Mouse (Mus musculus) stomach, embryonic 14.5 days (tissue): ENCODE results near the gene Slc1a5. TPM values are rescaled to one million over a fixed set of nuclear protein-coding genes. Genes with fewer than 3 reads are reported as not detected.

Experiments used
- ATAC-seq: fragments of 200-750 bp; cut with Nextera tagmentation; 2 replicates; pipeline ENCODE4 v1.8.0; 2017; ENCODE audit warnings: low read depth, moderate TSS enrichment; ENCODE audit not compliant: insufficient number of reproducible peaks, insufficient read depth, low FRiP score
- H3K27ac ChIP-seq: fragments of 300-500 bp; sonication (generic); 2 replicates; pipeline ENCODE4 v1.5.1; 2014; ENCODE audit warnings: mild to moderate bottlenecking, low read length, moderate library complexity, mixed read lengths
- H3K27me3 ChIP-seq: fragments of 300-500 bp; sonication (generic); 2 replicates; pipeline ENCODE4 v1.6.1; 2014; ENCODE audit warnings: low read length, control low read depth, mixed read lengths; ENCODE audit not compliant: control insufficient read depth, insufficient read depth
- H3K36me3 ChIP-seq: fragments of 300-500 bp; sonication (generic); 2 replicates; pipeline ENCODE4 v1.6.1; 2014; ENCODE audit warnings: mild to moderate bottlenecking, control low read depth, low read length, moderate library complexity, mixed read lengths; ENCODE audit not compliant: control insufficient read depth, insufficient read depth
- H3K4me1 ChIP-seq: fragments of 300-500 bp; sonication (generic); 2 replicates; pipeline ENCODE4 v1.6.1; 2014; ENCODE audit warnings: low read length, control low read depth, mixed read lengths; ENCODE audit not compliant: control insufficient read depth, insufficient read depth
- H3K4me2 ChIP-seq: fragments of 300-500 bp; sonication (generic); replicated peaks from 2 replicates; pipeline ENCODE4 v1.6.1; 2014; ENCODE audit warnings: low read depth, low read length, control low read depth
- H3K4me3 ChIP-seq: fragments of 300-500 bp; sonication (generic); 2 replicates; pipeline ENCODE4 v1.5.1; 2014; ENCODE audit warnings: low read depth, low read length, control low read depth
- H3K9ac ChIP-seq: fragments of 300-500 bp; sonication (generic); replicated peaks from 2 replicates; pipeline ENCODE4 v1.6.1; 2014; ENCODE audit warnings: low read depth, mild to moderate bottlenecking, control low read depth, low read length, moderate library complexity, mixed read lengths
- H3K9me3 ChIP-seq: fragments of 300-500 bp; sonication (generic); 2 replicates; pipeline ENCODE4 v1.6.1; 2016; ENCODE audit warnings: low read depth, low read length, control low read depth; ENCODE audit not compliant: control insufficient read depth
- WGBS: fragments of 180-500 bp; shearing (Covaris S2); extraction: QIAGEN DNeasy Blood & Tissue Kit; methylation state at CpG from one replicate; pipeline ENCODE4 v1.1.7; 2014; 5-methylcytosine and 5-hydroxymethylcytosine counted together
- polyA plus RNA-seq: library from polyadenylated mRNA; unstranded; fragments of >200 nt; fragmentation: Nextera tagmentation; extraction: Ambion mirVana; gene quantifications from 2 replicates; pipeline ENCODE4 v1.2.1, GENCODE M21; 2014

Gene Slc1a5
- polyA plus RNA-seq, 1 experiment from 2014 or later, result 36.7 TPM

DNA sequence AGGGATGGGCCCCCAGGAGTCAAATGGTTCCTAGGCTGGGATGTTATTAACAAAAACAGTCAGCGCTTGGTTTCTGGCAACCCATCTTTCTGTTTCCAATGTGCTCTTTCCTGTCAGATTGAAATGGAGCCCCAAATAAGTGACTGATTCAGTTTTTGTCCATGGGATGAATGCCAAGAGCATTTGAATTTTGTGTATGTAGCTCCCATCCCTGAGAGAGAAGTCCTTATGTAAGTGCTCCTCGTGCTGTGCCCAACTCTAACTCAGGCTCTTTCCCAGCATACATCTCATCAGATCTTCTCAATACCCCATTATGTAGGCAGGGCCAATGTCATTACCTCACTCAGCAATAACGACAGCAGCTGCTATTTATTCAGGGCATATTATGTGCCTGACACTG is 36.6 kb downstream of the Slc1a5 start:
- WGBS, result 46% methylated on average over 3 of the region's 3 CpGs
- no peaks in the 10 kb centered on the region for H3K27me3 ChIP-seq
- H3K4me3 ChIP-seq, result peak overlapping the region; percentile 100
- H3K4me2 ChIP-seq, result peak overlapping the region; percentile 96
- peak overlapping the region; percentile 99; the same call in 1 of the 2 replicates for H3K9ac ChIP-seq
- no peak for ATAC-seq
- H3K4me1 ChIP-seq, result peaks cover 32% of the 10 kb centered on the region
- H3K9me3 ChIP-seq, result no peaks in the 10 kb centered on the region
- H3K27ac ChIP-seq, result no peak overlapping the region
- no peaks in the 10 kb centered on the region; the same call in 1 of the 2 replicates for H3K36me3 ChIP-seq

DNA sequence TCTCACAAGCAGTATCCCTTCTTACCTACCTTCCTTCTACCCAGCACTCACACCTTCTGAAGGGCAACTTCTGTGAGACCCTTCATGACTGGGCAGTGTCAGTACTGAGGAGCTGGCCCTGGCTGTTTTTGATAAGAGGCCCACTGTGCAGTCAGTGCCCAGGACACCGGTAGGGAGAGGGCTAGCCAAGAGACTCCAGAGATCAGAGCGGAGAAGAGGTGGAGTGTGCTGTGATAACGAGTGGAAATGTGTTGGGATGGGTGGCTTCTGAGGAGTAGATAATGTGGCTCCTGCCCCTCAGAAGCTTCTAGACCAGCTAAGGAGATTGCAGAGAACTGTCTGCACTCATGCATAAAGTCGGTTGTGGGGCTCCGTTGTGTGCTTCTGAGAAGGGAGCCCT is 38.7 kb downstream of the Slc1a5 start:
- H3K9me3 ChIP-seq, result no peaks in the 10 kb centered on the region
- H3K27ac ChIP-seq, result no peak overlapping the region
- 86% methylated on average over 5 of the region's 5 CpGs for WGBS
- ATAC-seq, result no peak
- peaks cover 13% of the 10 kb centered on the region for H3K36me3 ChIP-seq
- H3K4me1 ChIP-seq, result peaks cover 32% of the 10 kb centered on the region
- H3K9ac ChIP-seq, result no peak overlapping the region
- no peaks in the 10 kb centered on the region for H3K27me3 ChIP-seq
- no peak overlapping the region for H3K4me3 ChIP-seq
- H3K4me2 ChIP-seq, result no peak overlapping the region

DNA sequence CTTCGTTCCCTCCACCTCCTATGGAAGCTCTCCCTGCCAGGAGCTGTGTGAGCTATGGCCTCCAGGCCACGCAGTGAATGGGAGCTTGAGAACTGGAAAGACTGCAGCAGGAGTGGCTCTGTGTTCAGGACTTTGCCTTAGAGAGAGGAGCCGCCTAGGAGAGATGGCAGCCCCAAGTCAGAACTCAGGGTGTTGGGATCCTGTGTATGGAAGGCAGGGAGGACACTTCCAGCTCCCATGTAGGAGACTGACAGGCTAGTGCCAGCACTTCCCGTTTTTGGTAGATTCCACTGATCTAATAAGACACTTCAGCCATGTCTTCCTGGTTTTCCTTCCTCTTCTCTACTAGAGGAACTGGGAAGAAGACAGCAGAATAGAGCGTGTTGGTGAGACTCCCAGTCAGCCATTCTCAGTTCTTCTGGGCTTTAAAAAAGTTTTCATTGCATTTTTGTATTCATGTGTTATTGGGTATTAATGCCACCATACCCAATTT is 39.2 kb downstream of the Slc1a5 start:
- Histone ChIP-seq H3K9me3 (no peaks in the 10 kb centered on the region), H3K27ac (no peak overlapping the region), H3K4me3 (no peak overlapping the region), H3K4me1 (peaks cover 32% of the 10 kb centered on the region), H3K27me3 (no peaks in the 10 kb centered on the region), H3K4me2 (no peak overlapping the region), H3K36me3 (peaks cover 18% of the 10 kb centered on the region), H3K9ac (no peak overlapping the region)
- no peak for ATAC-seq
- WGBS, result 62% methylated on average over 5 of the region's 5 CpGs

DNA sequence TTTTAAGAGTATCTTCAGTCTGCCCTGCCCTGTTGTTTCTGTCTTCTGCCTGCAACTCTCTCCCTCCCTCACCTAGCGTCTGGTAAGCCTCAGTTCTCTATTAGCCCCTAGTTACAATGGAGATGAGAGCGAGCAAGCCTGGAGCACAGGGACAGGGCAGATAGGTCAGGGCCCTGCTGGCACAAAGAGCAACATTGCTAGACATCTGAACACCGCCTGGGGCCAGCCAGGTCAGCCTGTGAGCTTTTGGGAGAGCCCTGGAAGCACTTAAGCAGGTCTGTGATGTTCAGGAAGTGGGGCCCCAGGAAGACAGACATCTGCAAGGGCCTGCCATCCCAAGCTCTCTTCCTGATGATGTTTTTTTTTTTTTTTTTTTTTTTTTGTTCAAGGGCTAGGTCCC is 40.0 kb downstream of the Slc1a5 start:
- Histone ChIP-seq H3K9ac (no peak overlapping the region), H3K4me3 (no peak overlapping the region), H3K36me3 (peaks cover 23% of the 10 kb centered on the region), H3K4me2 (no peak overlapping the region), H3K9me3 (no peaks in the 10 kb centered on the region), H3K4me1 (peaks cover 32% of the 10 kb centered on the region), H3K27ac (no peak overlapping the region), H3K27me3 (no peaks in the 10 kb centered on the region)
- WGBS, result 52% methylated on average over 3 of the region's 3 CpGs
- ATAC-seq, result no peak

DNA sequence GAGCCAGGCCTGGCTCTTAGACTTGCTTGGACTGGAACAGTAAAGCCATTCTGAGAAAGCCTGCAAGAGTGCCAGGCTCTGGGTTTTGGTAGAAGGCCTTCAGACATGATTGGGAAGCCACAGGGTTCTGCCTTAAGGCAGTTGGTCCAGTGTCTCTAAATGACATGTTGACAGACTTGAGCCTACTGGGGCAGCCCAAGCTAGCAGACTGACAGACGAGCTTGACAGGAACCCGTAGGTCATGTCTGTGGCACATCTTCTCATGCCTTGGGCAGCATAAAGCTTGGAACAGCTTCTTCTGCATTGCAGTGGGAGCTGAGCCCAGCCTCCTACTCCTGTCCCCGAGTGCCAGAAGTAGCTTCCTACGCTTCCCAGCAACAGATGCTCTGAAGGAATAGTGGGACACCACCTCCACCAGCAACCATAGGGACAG is 40.5 kb downstream of the Slc1a5 start:
- no peak for ATAC-seq
- peaks cover 29% of the 10 kb centered on the region for H3K36me3 ChIP-seq
- H3K9me3 ChIP-seq, result no peaks in the 10 kb centered on the region
- no peak overlapping the region for H3K9ac ChIP-seq
- H3K27ac ChIP-seq, result no peak overlapping the region
- no peak overlapping the region for H3K4me3 ChIP-seq
- H3K4me2 ChIP-seq, result no peak overlapping the region
- no peaks in the 10 kb centered on the region for H3K27me3 ChIP-seq
- 72% methylated on average over 4 of the region's 4 CpGs for WGBS
- peaks cover 32% of the 10 kb centered on the region for H3K4me1 ChIP-seq

DNA sequence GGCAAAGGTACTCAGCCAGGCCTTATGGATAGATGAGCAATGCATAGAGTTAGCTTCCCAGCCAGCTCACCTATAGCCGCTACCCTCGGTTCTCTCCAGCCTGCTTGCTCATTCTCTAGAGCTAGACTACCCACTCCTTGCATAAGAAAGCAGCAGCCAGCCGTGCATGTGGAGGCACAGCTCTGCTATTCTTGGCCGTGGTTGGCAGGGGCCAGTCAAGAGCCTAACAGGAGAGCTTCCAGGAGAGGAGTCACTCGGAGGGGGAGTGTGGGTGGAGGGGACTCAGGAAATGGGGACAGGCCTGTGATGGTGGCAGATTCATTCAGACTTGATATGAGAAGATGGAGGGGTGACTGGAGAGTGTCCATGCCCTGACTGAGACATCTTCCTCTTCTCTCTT is 42.6 kb downstream of the Slc1a5 start:
- Histone ChIP-seq H3K27ac (no peak overlapping the region), H3K27me3 (no peaks in the 10 kb centered on the region), H3K9ac (no peak overlapping the region), H3K9me3 (no peaks in the 10 kb centered on the region), H3K4me3 (no peak overlapping the region), H3K4me1 (peaks cover 15% of the 10 kb centered on the region), H3K4me2 (no peak overlapping the region), H3K36me3 (peaks cover 45% of the 10 kb centered on the region)
- ATAC-seq, result no peak
- WGBS, result 75% methylated on average over 5 of the region's 5 CpGs

- H3K4me3 ChIP-seq, result no peak overlapping the region
- H3K4me1 ChIP-seq, result 0 out of 2 replicates have a peak, but pooled peaks cover 4% of the 10 kb centered on the region
- 82% methylated on average over 10 of the region's 10 CpGs for WGBS
- no peak overlapping the region for H3K9ac ChIP-seq
- H3K4me2 ChIP-seq, result no peak overlapping the region
- no peak for ATAC-seq
- H3K9me3 ChIP-seq, result no peaks in the 10 kb centered on the region
- peaks cover 65% of the 10 kb centered on the region for H3K36me3 ChIP-seq
- H3K27me3 ChIP-seq, result no peaks in the 10 kb centered on the region
- no peak overlapping the region for H3K27ac ChIP-seq
Observed at GRCm38 (mm10) chr7:16825785-16826184, 44.6 kb downstream of the Slc1a5 start.

GRCm38 (mm10) chr7:16826571-16826970 is 45.4 kb downstream of the Slc1a5 start:
- no peaks in the 10 kb centered on the region for H3K9me3 ChIP-seq
- no peak overlapping the region for H3K4me2 ChIP-seq
- no peak for ATAC-seq
- WGBS, result 85% methylated on average over 5 of the region's 5 CpGs
- H3K4me1 ChIP-seq, result no peaks in the 10 kb centered on the region
- H3K27ac ChIP-seq, result no peak overlapping the region
- no peaks in the 10 kb centered on the region for H3K27me3 ChIP-seq
- H3K4me3 ChIP-seq, result no peak overlapping the region
- H3K36me3 ChIP-seq, result peaks cover 72% of the 10 kb centered on the region
- H3K9ac ChIP-seq, result no peak overlapping the region

- Histone ChIP-seq H3K9ac (no peak overlapping the region), H3K4me1 (no peaks in the 10 kb centered on the region), H3K36me3 (peaks cover 79% of the 10 kb centered on the region), H3K27me3 (no peaks in the 10 kb centered on the region), H3K4me3 (no peak overlapping the region), H3K4me2 (no peak overlapping the region), H3K27ac (no peak overlapping the region), H3K9me3 (no peaks in the 10 kb centered on the region)
- ATAC-seq, result no peak
- 79% methylated on average over 4 of the region's 4 CpGs for WGBS
Observed at GRCm38 (mm10) chr7:16827274-16827673, 46.1 kb downstream of the Slc1a5 start.
